Mouse (Mus musculus) liver, embryonic 16.5 days (tissue): ENCODE measurements around the gene Xlr5c. TPM values are rescaled to one million over a fixed set of nuclear protein-coding genes. Genes with fewer than 3 reads are reported as not detected.
"Not testable (repeated sequence)": the region's sequence is repeated elsewhere in the genome, so short reads cannot be mapped to it uniquely, and the experiment has no call there.

Experiments
- ATAC-seq: fragments of 200-750 bp; cut with Nextera tagmentation; 2 replicates; pipeline ENCODE4 v1.8.0; 2017; ENCODE audit warnings: low read depth, mild to moderate bottlenecking, moderate number of reproducible peaks, moderate library complexity
- H3K27ac ChIP-seq: fragments of 300-500 bp; sonication (generic); 2 replicates; pipeline ENCODE4 v1.5.1; 2014; ENCODE audit warnings: mild to moderate bottlenecking, low read length
- H3K27me3 ChIP-seq: fragments of 300-500 bp; sonication (generic); 2 replicates; pipeline ENCODE4 v1.6.1; 2014; ENCODE audit warnings: low read depth, low read length, mixed read lengths; ENCODE audit not compliant: control insufficient read depth, insufficient read depth
- H3K36me3 ChIP-seq: fragments of 300-500 bp; sonication (generic); 2 replicates; pipeline ENCODE4 v1.6.1; 2014; ENCODE audit warnings: mild to moderate bottlenecking; ENCODE audit not compliant: control insufficient read depth, insufficient read depth
- H3K4me1 ChIP-seq: fragments of 300-500 bp; sonication (generic); 2 replicates; pipeline ENCODE4 v1.6.1; 2014; ENCODE audit warnings: low read depth, low read length, mixed read lengths; ENCODE audit not compliant: control insufficient read depth
- H3K4me2 ChIP-seq: fragments of 300-500 bp; sonication (generic); 2 replicates; pipeline ENCODE4 v1.6.1; 2014; ENCODE audit warnings: low read depth, low read length, mixed read lengths
- H3K4me3 ChIP-seq: fragments of 300-500 bp; sonication (generic); 2 replicates; pipeline ENCODE4 v1.5.1; 2014; ENCODE audit warnings: low read depth, mild to moderate bottlenecking, low read length
- H3K9ac ChIP-seq: fragments of 300-500 bp; sonication (generic); 2 replicates; pipeline ENCODE4 v1.6.1; 2014; ENCODE audit warnings: low read depth, low read length
- H3K9me3 ChIP-seq: fragments of 300-500 bp; sonication (generic); replicated peaks from 2 replicates; pipeline ENCODE4 v1.6.1; 2016; ENCODE audit warnings: low read length; ENCODE audit not compliant: control insufficient read depth
- WGBS: fragments of 180-500 bp; shearing (Covaris S2); extraction: QIAGEN DNeasy Blood & Tissue Kit; methylation state at CpG from one replicate; pipeline ENCODE4 v1.1.7; 2014; ENCODE audit not compliant: insufficient replicate concordance; 5-methylcytosine and 5-hydroxymethylcytosine counted together
- polyA plus RNA-seq: library from polyadenylated mRNA; unstranded; fragments of >200 nt; fragmentation: Nextera tagmentation; extraction: Ambion mirVana; gene quantifications from 2 replicates; pipeline ENCODE4 v1.2.1, GENCODE M21; 2015

The Xlr5c gene
- polyA plus RNA-seq, 1 experiment from 2014 or later, result not detected

GRCm38 (mm10) chrX:73295745-73296144, 3.0 kb upstream of the Xlr5c start:
- H3K36me3 ChIP-seq, H3K27ac ChIP-seq, H3K4me3 ChIP-seq, H3K27me3 ChIP-seq, H3K4me1 ChIP-seq, H3K4me2 ChIP-seq, H3K9ac ChIP-seq, ATAC-seq, H3K9me3 ChIP-seq: not testable (repeated sequence)
- 57% methylated on average over 9 of the region's 10 CpGs for WGBS

- not testable (repeated sequence) for H3K4me1 ChIP-seq
These were observed 27.5 kb downstream of the Xlr5c start, which contains the start of gene Xlr3c for GRCm38 (mm10) chrX:73265270-73265669. Gene Xlr3c (minus strand): TSS chrX:73265390.

GRCm38 (mm10) chrX:73262428-73262827, 30.3 kb downstream of the Xlr5c start:
- not testable (repeated sequence) for ATAC-seq, H3K4me1 ChIP-seq, H3K36me3 ChIP-seq, H3K27me3 ChIP-seq, H3K27ac ChIP-seq, H3K9ac ChIP-seq, H3K4me3 ChIP-seq, H3K4me2 ChIP-seq, H3K9me3 ChIP-seq
- 69% methylated on average over 1 of the region's 2 CpGs for WGBS

More at GRCm38 (mm10) chrX:73265270-73265669, 27.5 kb downstream of the Xlr5c start, which contains the start of gene Xlr3c:
- 72% methylated on average over 14 of the region's 14 CpGs for WGBS
- not testable (repeated sequence) for H3K4me2 ChIP-seq, H3K4me3 ChIP-seq, H3K36me3 ChIP-seq, H3K27me3 ChIP-seq, H3K27ac ChIP-seq, H3K9me3 ChIP-seq, H3K9ac ChIP-seq, ATAC-seq

GRCm38 (mm10) chrX:73242821-73243325, 49.9 kb downstream of the Xlr5c start, which contains the start of gene Xlr4c:
Gene Xlr4c (minus strand): TSS chrX:73243130.
- ATAC-seq, H3K27ac ChIP-seq, H3K9me3 ChIP-seq, H3K4me3 ChIP-seq, H3K9ac ChIP-seq, H3K4me1 ChIP-seq, H3K4me2 ChIP-seq, H3K27me3 ChIP-seq, H3K36me3 ChIP-seq: not testable (repeated sequence)
- 60% methylated on average over 11 of the region's 14 CpGs for WGBS

Other genes starting within 250 kb of the Xlr5c start
- gene Pnma3, start 228.2 kb downstream of the Xlr5c start, polyA plus RNA-seq, result not detected in 2 replicates
- gene Xlr4a, start 210.5 kb downstream of the Xlr5c start, polyA plus RNA-seq, result 0.97 and 1.1 TPM in 2 replicates
- gene Xlr3a, start 195.9 kb downstream of the Xlr5c start, polyA plus RNA-seq, result 3.6 and 3.8 TPM in 2 replicates
- 0.21 and 0.44 TPM in 2 replicates for gene Gm14685, start 175.9 kb downstream of the Xlr5c start, polyA plus RNA-seq
- not detected in 2 replicates for gene Xlr5b, start 144.2 kb downstream of the Xlr5c start, polyA plus RNA-seq
- 0.25 and 0.53 TPM in 2 replicates for gene DXBay18, start 143.5 kb downstream of the Xlr5c start, polyA plus RNA-seq
- gene Spin2d, start 116.0 kb downstream of the Xlr5c start, polyA plus RNA-seq, result not detected in 2 replicates
- gene Xlr3b, start 100.8 kb downstream of the Xlr5c start, polyA plus RNA-seq, result 2.2 TPM in 2 replicates
- 1.3 and 1.4 TPM in 2 replicates for gene Xlr4b, start 78.6 kb downstream of the Xlr5c start, polyA plus RNA-seq
- gene F8a, start 64.7 kb downstream of the Xlr5c start, polyA plus RNA-seq, result 3.0 and 3.1 TPM in 2 replicates
- 0.29 and 0.35 TPM in 2 replicates for gene Xlr4c, start 49.8 kb downstream of the Xlr5c start, polyA plus RNA-seq
- not detected in 2 replicates for gene Xlr3c, start 27.6 kb downstream of the Xlr5c start, polyA plus RNA-seq
- 0.09 TPM in 1 of 2 replicates, not detected in the other for gene Xlr5a, start within 50 bp of the Xlr5c start, polyA plus RNA-seq
- not detected in 2 replicates for gene Gm45015, start 43.9 kb upstream of the Xlr5c start, polyA plus RNA-seq
- 2.0 and 2.6 TPM in 2 replicates for gene Zfp275, start 49.6 kb upstream of the Xlr5c start, polyA plus RNA-seq
- not detected in 2 replicates for gene Gm18336, start 105.8 kb upstream of the Xlr5c start, polyA plus RNA-seq
- gene Zfp92, start 118.1 kb upstream of the Xlr5c start, polyA plus RNA-seq, result not detected in 2 replicates
- not detected in 2 replicates for gene Trex2, start 142.4 kb upstream of the Xlr5c start, polyA plus RNA-seq
- gene Haus7, start 166.1 kb upstream of the Xlr5c start, polyA plus RNA-seq, result 34.8 and 37.2 TPM in 2 replicates
- 12.7 and 17.0 TPM in 2 replicates for gene Bgn, start 190.6 kb upstream of the Xlr5c start, polyA plus RNA-seq
- 0.05 TPM in 1 of 2 replicates, not detected in the other for gene Atp2b3, start 210.1 kb upstream of the Xlr5c start, polyA plus RNA-seq